Mouse (Mus musculus) monocyte, adult 5-6 weeks (primary cell): Measurements from ENCODE around the gene Ttc7b. TPM values are rescaled to one million over a fixed set of nuclear protein-coding genes. Genes with fewer than 3 reads are reported as not detected.

Experiments used
- ATAC-seq: fragments of 153-309, 156-312 bp; replicated peaks from 2 replicates; pipeline ENCODE4 v1.8.0; 2017; ENCODE audit warnings: mild to moderate bottlenecking; ENCODE audit not compliant: low TSS enrichment, insufficient number of reproducible peaks, severe bottlenecking, poor library complexity, low FRiP score
- total RNA-seq: library from RNA; stranded (forward); fragments of 200-1000, 200-491, 200-594 nt; gene quantifications from 3 replicates; pipeline ENCODE4 v1.2.3, GENCODE M21; 2017

Gene Ttc7b
- total RNA-seq, 1 experiment from 2014 or later: 49.1 TPM

- no peak for ATAC-seq
Measured at GRCm38 (mm10) chr12:100498006-100498405, 22.6 kb downstream of the Ttc7b start.

- ATAC-seq: no peak
Measured at GRCm38 (mm10) chr12:100495083-100495482, 25.5 kb downstream of the Ttc7b start.

GRCm38 (mm10) chr12:100493211-100493610 lies 27.4 kb downstream of the Ttc7b start:
- ATAC-seq: no peak

- ATAC-seq: peak; percentile 57; the same call in 1 of the 2 replicates
Measured at GRCm38 (mm10) chr12:100492676-100493075, 27.9 kb downstream of the Ttc7b start.

GRCm38 (mm10) chr12:100491967-100492611 lies 28.5 kb downstream of the Ttc7b start:
- no peak for ATAC-seq

- no peak for ATAC-seq
Measured at GRCm38 (mm10) chr12:100489799-100490198, 30.8 kb downstream of the Ttc7b start.

- ATAC-seq: no peak
Measured at GRCm38 (mm10) chr12:100488368-100488767, 32.3 kb downstream of the Ttc7b start.

GRCm38 (mm10) chr12:100486232-100486631 lies 34.4 kb downstream of the Ttc7b start:
- peak; percentile 29; the same call in 1 of the 2 replicates for ATAC-seq

GRCm38 (mm10) chr12:100483054-100483453 lies 37.6 kb downstream of the Ttc7b start:
- no peak for ATAC-seq

- ATAC-seq: no peak
Measured at GRCm38 (mm10) chr12:100482255-100482654, 38.4 kb downstream of the Ttc7b start.

- ATAC-seq: no peak
Measured at GRCm38 (mm10) chr12:100481443-100482026, 39.1 kb downstream of the Ttc7b start.

GRCm38 (mm10) chr12:100480642-100481442 lies 39.8 kb downstream of the Ttc7b start:
- peak; percentile 95 for ATAC-seq

- 0 out of 2 replicates have a peak, but pooled peaks have one; percentile 36 for ATAC-seq
Measured at GRCm38 (mm10) chr12:100479892-100480621, 40.6 kb downstream of the Ttc7b start.

- no peak for ATAC-seq
Measured at GRCm38 (mm10) chr12:100479270-100479869, 41.3 kb downstream of the Ttc7b start.

GRCm38 (mm10) chr12:100478615-100479014 lies 42.0 kb downstream of the Ttc7b start:
- ATAC-seq: no peak

GRCm38 (mm10) chr12:100478151-100478550 lies 42.5 kb downstream of the Ttc7b start:
- ATAC-seq: no peak

GRCm38 (mm10) chr12:100477474-100477873 lies 43.2 kb downstream of the Ttc7b start:
- ATAC-seq: no peak

- ATAC-seq: no peak
Measured at GRCm38 (mm10) chr12:100476351-100476750, 44.3 kb downstream of the Ttc7b start.

GRCm38 (mm10) chr12:100475489-100475888 lies 45.1 kb downstream of the Ttc7b start:
- ATAC-seq: no peak
